Mouse (Mus musculus) C2C12 (cell line): ENCODE results near the gene Tcf3.

Experiments
- CTCF ChIP-seq: IDR thresholded peaks from one replicate; pipeline ENCODE4 v1.5.1; 2011; ENCODE audit not compliant: control insufficient read depth, insufficient read depth, insufficient read length
- MAX ChIP-seq: IDR thresholded peaks from one replicate; pipeline ENCODE4 v1.6.1; 2011; ENCODE audit warnings: mild to moderate bottlenecking, control low read depth
- MYOD1 ChIP-seq: IDR thresholded peaks from one replicate; pipeline ENCODE4 v1.6.1; 2011; ENCODE audit warnings: low read depth; ENCODE audit not compliant: control insufficient read depth, insufficient read length

GRCm38 (mm10) chr10:80417841-80418240 is 15.6 kb downstream of the Tcf3 start:
- TF ChIP-seq CTCF (no peak), MAX (no peak), MYOD1 (no peak)
